Mouse (Mus musculus) embryonic fibroblast, embryonic 13.5 days (primary cell): Measurements from ENCODE around the gene Lrrc28. TPM values are rescaled to one million over a fixed set of nuclear protein-coding genes. Genes with fewer than 3 reads are reported as not detected.

Experiments used
- H3K27ac ChIP-seq: 2 replicates; pipeline ENCODE4 v1.5.1; 2012; ENCODE audit warnings: low read length, control low read depth, inconsistent platforms; ENCODE audit not compliant: insufficient read depth
- H3K4me1 ChIP-seq: 2 replicates; pipeline ENCODE4 v1.6.1; 2011; ENCODE audit warnings: low read length; ENCODE audit not compliant: control insufficient read depth, insufficient read depth
- H3K4me3 ChIP-seq: 2 replicates; pipeline ENCODE4 v1.5.1; 2011; ENCODE audit warnings: mild to moderate bottlenecking, control low read depth, low read length; ENCODE audit not compliant: insufficient read depth
- CTCF ChIP-seq: IDR thresholded peaks from 2 replicates; pipeline ENCODE4 v1.5.1; 2011; ENCODE audit warnings: mild to moderate bottlenecking, control low read depth, low read length, moderate library complexity, borderline replicate concordance; ENCODE audit not compliant: insufficient read depth
- POLR2A ChIP-seq: IDR thresholded peaks from 2 replicates; pipeline ENCODE4 v1.6.1; 2011; ENCODE audit warnings: low read depth, mild to moderate bottlenecking, control low read depth, low read length, moderate library complexity
- polyA plus RNA-seq: library from polyadenylated mRNA; stranded (reverse); fragments of >200 nt; gene quantifications from 2 replicates; pipeline ENCODE4 v1.2.4, GENCODE M21; 2011; ENCODE audit warnings: low read depth; ENCODE audit not compliant: missing spikeins, insufficient read length

Lrrc28 gene
- polyA plus RNA-seq, 1 experiment: 43.1 TPM

DNA sequence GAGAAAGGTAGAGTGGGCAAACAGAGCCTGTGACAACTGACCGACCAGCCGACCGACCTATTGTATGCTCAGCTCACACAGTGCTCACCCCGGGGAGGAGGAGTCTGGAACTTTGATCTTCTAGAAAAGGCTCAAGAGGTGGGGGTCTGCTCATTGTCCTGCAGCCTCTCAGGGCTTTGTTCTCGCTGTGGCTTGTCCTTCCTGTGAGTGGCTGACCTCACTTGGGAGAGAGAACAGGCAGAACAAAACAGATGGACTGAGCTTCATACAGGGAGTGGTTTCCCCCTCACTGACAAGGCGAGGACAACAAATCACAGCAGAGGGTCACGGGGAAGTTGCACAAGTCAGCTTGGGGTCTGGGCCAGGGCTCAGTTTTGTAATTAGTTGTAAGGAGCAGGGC, 181.5 kb downstream of the Lrrc28 start:
- H3K4me3 ChIP-seq: no peak overlapping the region
- TF ChIP-seq POLR2A (no peak), CTCF (no peak)
- no peak overlapping the region for H3K27ac ChIP-seq
- H3K4me1 ChIP-seq: peaks cover 12% of the 10 kb centered on the region

Other genes with a start within 250 kb of the Lrrc28 start
- 36.9 and 54.8 TPM in 2 replicates for gene Ttc23, start 2.1 kb upstream of the Lrrc28 start, polyA plus RNA-seq
- 3.1 and 4.4 TPM in 2 replicates for gene Synm, start 114.5 kb upstream of the Lrrc28 start, polyA plus RNA-seq